ENCODE assay signal across 8 mouse cellular contexts in the genomic region with DNA sequence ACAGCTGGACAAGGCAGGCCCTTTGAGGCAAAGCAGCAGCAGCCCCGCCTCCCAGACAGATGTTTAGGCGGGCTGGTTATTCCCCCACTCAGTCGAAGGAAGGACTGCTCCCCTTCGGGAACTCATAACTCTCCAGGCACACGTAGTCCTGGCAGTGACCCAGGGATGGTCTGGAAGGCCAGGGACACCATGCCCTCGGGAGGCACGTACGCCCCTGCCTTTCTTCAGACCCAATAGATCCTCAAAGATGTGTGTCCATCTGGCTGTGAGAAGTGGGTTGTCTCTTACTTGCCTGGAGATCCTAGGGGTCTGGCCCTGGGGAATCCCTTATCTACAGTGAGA. TPM values are rescaled to one million over a fixed set of nuclear protein-coding genes. Genes with fewer than 3 reads are reported as not detected.
DNase-seq lines count a peak whose midpoint lies in the region; ATAC-seq and TF ChIP-seq lines count a peak whose summit lies in the region.

No protein-coding gene starts in this region.

- DNase-seq in kidney, adult 8-10 months = no peak
- DNase-seq in frontal cortex, postnatal 14 days (ENCODE audit: low spot score in 2 of 2) = no peak
- no peak for DNase-seq in thymus, postnatal 36 days
- no peak for DNase-seq in spleen, postnatal 10 days (ENCODE audit: low spot score in 2 of 2)

- 7% methylated on average over 8 of the region's 8 CpGs for WGBS in kidney, embryonic 15.5 days
- WGBS in hindbrain, embryonic 15.5 days = 3% methylated on average over 8 of the region's 8 CpGs
- WGBS in midbrain, embryonic 15.5 days = 8% methylated on average over 8 of the region's 8 CpGs

- H3K4me3 ChIP-seq in kidney, embryonic 15.5 days (replicated peaks) = peak overlapping the region; percentile 58
- peak overlapping the region; percentile 32 for H3K4me3 ChIP-seq in cortical plate, adult 2 months (ENCODE audit: insufficient read depth, low read length)
- peak overlapping the region; percentile 42 for H3K4me3 ChIP-seq in hindbrain, embryonic 15.5 days
- H3K4me3 ChIP-seq in midbrain, embryonic 15.5 days = peak overlapping the region; percentile 40

- no peak for TF ChIP-seq CTCF in cortical plate, adult 2 months (IDR thresholded peaks at IDR 0.05; ENCODE audit: extremely low read depth, insufficient read depth, low read length)

- peak overlapping the region; percentile 94 for H3K27ac ChIP-seq in kidney, embryonic 15.5 days
- no peak overlapping the region for H3K27ac ChIP-seq in cortical plate, adult 2 months (ENCODE audit: insufficient read depth, low read length)
- H3K27ac ChIP-seq in hindbrain, embryonic 15.5 days (replicated peaks) = peak overlapping the region; percentile 72
- H3K27ac ChIP-seq in midbrain, embryonic 15.5 days = peak overlapping the region; percentile 74

- H3K4me2 ChIP-seq in kidney, embryonic 15.5 days = peak overlapping the region; percentile 93
- H3K4me2 ChIP-seq in hindbrain, embryonic 15.5 days = peak overlapping the region; percentile 76
- peak overlapping the region; percentile 79 for H3K4me2 ChIP-seq in midbrain, embryonic 15.5 days

- peaks cover 51% of the 10 kb centered on the region for H3K4me1 ChIP-seq in kidney, embryonic 15.5 days
- H3K4me1 ChIP-seq in cortical plate, adult 2 months (ENCODE audit: control insufficient read depth, insufficient read depth, low read length) = no peaks in the 10 kb centered on the region
- peaks cover 23% of the 10 kb centered on the region for H3K4me1 ChIP-seq in hindbrain, embryonic 15.5 days (replicated peaks)
- peaks cover 22% of the 10 kb centered on the region for H3K4me1 ChIP-seq in midbrain, embryonic 15.5 days

- peaks cover 22% of the 10 kb centered on the region for H3K36me3 ChIP-seq in kidney, embryonic 15.5 days
- H3K36me3 ChIP-seq in hindbrain, embryonic 15.5 days = no peaks in the 10 kb centered on the region
- no peaks in the 10 kb centered on the region for H3K36me3 ChIP-seq in midbrain, embryonic 15.5 days (replicated peaks)

- no peak for TF ChIP-seq POLR2A in cortical plate, adult 2 months (IDR thresholded peaks at IDR 0.05; ENCODE audit: extremely low read depth, insufficient read depth, low read length)

- ATAC-seq in kidney, embryonic 15.5 days (replicated peaks; ENCODE audit: low FRiP score) = no peak
- ATAC-seq in hindbrain, embryonic 15.5 days (ENCODE audit: low FRiP score, low read depth) = no peak
- ATAC-seq in midbrain, embryonic 15.5 days (replicated peaks) = no peak; the same call in 1 of the 2 replicates

- H3K9ac ChIP-seq in kidney, embryonic 15.5 days = peak overlapping the region; percentile 42
- peak overlapping the region; percentile 47 for H3K9ac ChIP-seq in hindbrain, embryonic 15.5 days
- peak overlapping the region; percentile 48 for H3K9ac ChIP-seq in midbrain, embryonic 15.5 days

- no peaks in the 10 kb centered on the region for H3K27me3 ChIP-seq in kidney, embryonic 15.5 days
- no peaks in the 10 kb centered on the region for H3K27me3 ChIP-seq in hindbrain, embryonic 15.5 days
- no peaks in the 10 kb centered on the region for H3K27me3 ChIP-seq in midbrain, embryonic 15.5 days (replicated peaks)

- H3K9me3 ChIP-seq in kidney, embryonic 15.5 days (replicated peaks) = no peaks in the 10 kb centered on the region
- no peaks in the 10 kb centered on the region for H3K9me3 ChIP-seq in hindbrain, embryonic 15.5 days
- no peaks in the 10 kb centered on the region for H3K9me3 ChIP-seq in midbrain, embryonic 15.5 days

RNA-seq across cellular contexts. Expression of gene Rassf7, which starts 6.4 kb away (rescaled TPM):
- 57.5 and 66.9 TPM in 2 replicates for polyA plus RNA-seq in kidney, embryonic 15.5 days (2015; fragmentation: Nextera tagmentation; extraction: Ambion mirVana)
- polyA plus RNA-seq in cortical plate, adult 2 months (2012; rRNA removed) = 1.5 and 2.2 TPM in 2 replicates
- polyA plus RNA-seq in hindbrain, embryonic 15.5 days (2015; fragmentation: Nextera tagmentation; extraction: Ambion mirVana) = 24.5 and 25.7 TPM in 2 replicates
- 24.0 and 26.3 TPM in 2 replicates for polyA plus RNA-seq in midbrain, embryonic 15.5 days (2015; fragmentation: Nextera tagmentation; extraction: Ambion mirVana)

RNA-seq across cellular contexts. Expression of gene Phrf1, which starts 6.5 kb away (rescaled TPM):
- 73.1 and 78.3 TPM in 2 replicates for polyA plus RNA-seq in kidney, embryonic 15.5 days (2015; fragmentation: Nextera tagmentation; extraction: Ambion mirVana)
- 24.3 and 26.0 TPM in 2 replicates for polyA plus RNA-seq in cortical plate, adult 2 months (2012; rRNA removed)
- polyA plus RNA-seq in hindbrain, embryonic 15.5 days (2015; fragmentation: Nextera tagmentation; extraction: Ambion mirVana) = 66.1 and 71.7 TPM in 2 replicates
- 77.3 and 85.7 TPM in 2 replicates for polyA plus RNA-seq in midbrain, embryonic 15.5 days (2015; fragmentation: Nextera tagmentation; extraction: Ambion mirVana)

RNA-seq across cellular contexts. Expression of gene Lmntd2, which starts 8.2 kb away (rescaled TPM):
- polyA plus RNA-seq in kidney, embryonic 15.5 days (2015; fragmentation: Nextera tagmentation; extraction: Ambion mirVana) = 3.4 and 3.5 TPM in 2 replicates
- 0.17 and 0.27 TPM in 2 replicates for polyA plus RNA-seq in cortical plate, adult 2 months (2012; rRNA removed)
- polyA plus RNA-seq in hindbrain, embryonic 15.5 days (2015; fragmentation: Nextera tagmentation; extraction: Ambion mirVana) = 0.68 and 0.70 TPM in 2 replicates
- polyA plus RNA-seq in midbrain, embryonic 15.5 days (2015; fragmentation: Nextera tagmentation; extraction: Ambion mirVana) = 0.87 and 1.4 TPM in 2 replicates

RNA-seq across cellular contexts. Expression of gene Lrrc56, which starts 28.1 kb away (rescaled TPM):
- 10.3 and 13.9 TPM in 2 replicates for polyA plus RNA-seq in kidney, embryonic 15.5 days (2015; fragmentation: Nextera tagmentation; extraction: Ambion mirVana)
- polyA plus RNA-seq in cortical plate, adult 2 months (2012; rRNA removed) = 5.4 and 5.8 TPM in 2 replicates
- 8.8 and 11.2 TPM in 2 replicates for polyA plus RNA-seq in hindbrain, embryonic 15.5 days (2015; fragmentation: Nextera tagmentation; extraction: Ambion mirVana)
- polyA plus RNA-seq in midbrain, embryonic 15.5 days (2015; fragmentation: Nextera tagmentation; extraction: Ambion mirVana) = 12.8 and 13.8 TPM in 2 replicates

RNA-seq across cellular contexts. Expression of gene Hras, which starts 28.3 kb away (rescaled TPM):
- polyA plus RNA-seq in kidney, embryonic 15.5 days (2015; fragmentation: Nextera tagmentation; extraction: Ambion mirVana) = 92.1 and 98.0 TPM in 2 replicates
- polyA plus RNA-seq in cortical plate, adult 2 months (2012; rRNA removed) = 256 and 265 TPM in 2 replicates
- polyA plus RNA-seq in hindbrain, embryonic 15.5 days (2015; fragmentation: Nextera tagmentation; extraction: Ambion mirVana) = 182 and 186 TPM in 2 replicates
- polyA plus RNA-seq in midbrain, embryonic 15.5 days (2015; fragmentation: Nextera tagmentation; extraction: Ambion mirVana) = 181 and 195 TPM in 2 replicates
